Mouse (Mus musculus): Measurements from ENCODE around the gene Nupr1l. TPM values are rescaled to one million over a fixed set of nuclear protein-coding genes. Genes with fewer than 3 reads are reported as not detected.

Gene Nupr1l
- 2.6 and 3.1 TPM in 2 replicates for polyA plus RNA-seq (2015; fragmentation: Nextera tagmentation; extraction: Ambion mirVana)

DNA sequence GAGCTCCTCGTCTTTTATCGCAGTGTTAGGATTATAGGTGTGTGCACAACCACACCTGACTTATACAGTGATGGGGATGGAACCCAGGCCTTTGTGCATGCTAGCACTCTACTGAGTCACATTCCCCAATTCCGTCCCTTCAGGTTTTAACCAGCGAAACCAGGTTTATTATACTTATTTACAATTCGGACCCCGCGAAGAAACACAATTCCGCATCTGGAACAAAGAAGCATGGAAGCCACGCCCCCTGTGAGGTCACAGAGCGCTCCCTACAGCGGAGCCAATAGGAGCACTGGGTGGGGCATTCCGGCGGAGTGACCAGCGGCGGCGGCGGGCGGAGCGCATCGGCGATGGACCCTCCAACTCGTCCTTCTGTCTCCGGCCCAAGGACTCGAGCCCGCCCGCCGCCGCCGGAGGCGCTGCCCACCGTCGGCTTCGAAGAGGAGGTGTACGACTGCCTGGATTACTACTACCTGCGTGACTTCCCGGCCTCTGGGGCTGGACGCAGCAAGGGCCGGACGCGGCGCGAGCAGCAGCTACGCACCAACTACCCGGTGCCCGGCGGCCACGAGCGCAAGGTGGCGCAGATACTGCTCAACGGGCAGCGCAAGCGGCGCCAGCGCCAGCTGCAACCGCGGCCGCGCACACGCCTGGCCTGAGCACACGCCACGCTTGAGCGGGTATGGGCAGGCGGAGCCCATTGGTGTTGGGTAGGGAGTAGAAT lies at the start of gene Nupr1l:
Nupr1l (plus strand) TSS at position 299 of the 724 bp plus-strand sequence.
- ATAC-seq (ENCODE audit: low read depth) = peak; percentile 99
- peak within 1 kb of the TSS; percentile 86 for H3K9ac ChIP-seq (ENCODE audit: low read length)
- WGBS = under 1% methylated on average over 60 of the region's 63 CpGs

DNA sequence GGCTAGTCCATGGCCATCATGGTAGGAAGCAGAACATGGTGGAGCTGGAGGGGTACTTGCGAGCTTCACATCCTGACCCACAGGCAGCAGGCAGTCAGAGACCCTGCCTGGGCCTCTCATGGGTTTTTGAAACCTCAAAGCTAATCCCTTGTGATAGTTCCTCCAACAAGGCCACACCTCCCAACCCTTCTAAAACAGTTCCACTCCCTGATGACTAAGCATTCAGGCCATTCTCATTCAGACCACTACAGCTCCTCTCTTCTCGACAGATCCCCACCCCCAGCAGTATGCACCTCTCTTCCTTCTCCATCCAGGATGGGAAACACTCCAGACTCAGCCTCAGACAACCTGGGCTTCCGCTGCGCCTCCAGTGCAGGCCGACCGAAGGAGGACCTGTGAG lies 46.0 kb upstream of the Nupr1l start:
- H3K4me3 ChIP-seq (ENCODE audit: low read length) = no peak overlapping the region
- H3K27ac ChIP-seq (ENCODE audit: low read length) = no peak overlapping the region
- WGBS = 92% methylated on average over 6 of the region's 6 CpGs
- no peak overlapping the region for H3K9ac ChIP-seq (ENCODE audit: low read length)
- H3K9me3 ChIP-seq (ENCODE audit: control insufficient read depth, low read length) = no peaks in the 10 kb centered on the region
- ATAC-seq (ENCODE audit: low read depth) = no peak
- no peaks in the 10 kb centered on the region for H3K27me3 ChIP-seq (ENCODE audit: control insufficient read depth, insufficient read depth, low read depth, low read length)
- no peak overlapping the region for H3K4me2 ChIP-seq (ENCODE audit: low read depth, low read length)
- H3K36me3 ChIP-seq (ENCODE audit: control insufficient read depth, insufficient read depth, low read length) = peaks cover 17% of the 10 kb centered on the region
- no peaks in the 10 kb centered on the region for H3K4me1 ChIP-seq (replicated peaks; ENCODE audit: control insufficient read depth, insufficient read depth, low read length)

More for the DNA sequence above, at the start of gene Nupr1l:
- H3K27ac ChIP-seq (ENCODE audit: low read length) = peak within 1 kb of the TSS; percentile 78
- H3K9me3 ChIP-seq (ENCODE audit: control insufficient read depth, low read length) = no peaks in the 10 kb centered on the region
- H3K4me3 ChIP-seq (ENCODE audit: low read length) = peak within 1 kb of the TSS; percentile 76
- H3K4me1 ChIP-seq (replicated peaks; ENCODE audit: control insufficient read depth, insufficient read depth, low read length) = peaks cover 12% of the 10 kb centered on the region
- peak within 1 kb of the TSS; percentile 94 for H3K4me2 ChIP-seq (ENCODE audit: low read depth, low read length)
- no peaks in the 10 kb centered on the region for H3K36me3 ChIP-seq (ENCODE audit: control insufficient read depth, insufficient read depth, low read length)
- H3K27me3 ChIP-seq (ENCODE audit: control insufficient read depth, insufficient read depth, low read depth, low read length) = no peaks in the 10 kb centered on the region

DNA sequence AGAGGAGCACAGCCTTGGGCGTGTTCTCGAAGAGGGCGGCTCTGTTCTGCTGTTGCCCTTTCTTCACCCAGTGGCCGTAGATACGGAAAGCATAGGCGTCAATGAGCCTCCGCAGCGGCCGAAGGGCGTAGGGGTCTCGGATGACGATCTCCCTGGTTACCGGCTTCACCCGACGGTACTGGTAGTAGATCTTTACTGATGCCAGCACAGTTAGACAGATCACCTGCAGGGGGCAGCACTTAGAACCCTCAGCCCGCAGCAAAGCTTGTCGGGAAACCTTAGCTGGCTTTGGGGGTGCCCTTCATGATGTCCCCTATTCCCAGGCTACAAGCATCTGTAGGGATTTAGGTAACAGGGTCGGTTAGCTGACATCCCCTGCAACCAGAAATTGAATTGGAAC lies 43.9 kb upstream of the Nupr1l start:
- Histone ChIP-seq H3K4me3 (ENCODE audit: low read length) (no peak overlapping the region), H3K4me2 (ENCODE audit: low read depth, low read length) (0 out of 2 replicates have a peak overlapping the region, but pooled peaks have one; percentile 25)

DNA sequence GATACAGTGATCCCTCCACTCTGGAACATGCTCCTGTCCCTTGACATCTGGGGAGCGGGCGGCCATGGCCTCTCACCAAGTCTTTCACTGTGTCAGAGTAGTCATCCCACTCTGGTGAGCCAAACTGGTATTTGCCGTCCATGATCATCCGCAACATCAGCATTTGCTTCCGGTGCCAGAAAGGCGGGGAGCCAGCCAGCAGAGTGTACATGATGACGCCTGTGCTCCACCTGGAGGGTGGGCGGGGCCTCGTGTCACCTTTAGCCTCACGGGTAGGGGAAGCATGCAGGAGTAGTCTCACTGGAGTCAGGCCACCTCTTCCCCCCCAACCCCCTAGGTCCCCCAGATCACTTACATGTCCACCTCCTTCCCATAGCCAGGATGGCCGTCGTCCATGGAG lies 42.5 kb upstream of the Nupr1l start:
- Histone ChIP-seq H3K27me3 (ENCODE audit: control insufficient read depth, insufficient read depth, low read depth, low read length) (no peaks in the 10 kb centered on the region), H3K9ac (ENCODE audit: low read length) (no peak overlapping the region), H3K36me3 (ENCODE audit: control insufficient read depth, insufficient read depth, low read length) (peaks cover 2% of the 10 kb centered on the region; the same call in 1 of the 2 replicates), H3K4me2 (ENCODE audit: low read depth, low read length) (no peak overlapping the region), H3K27ac (ENCODE audit: low read length) (no peak overlapping the region), H3K4me1 (replicated peaks; ENCODE audit: control insufficient read depth, insufficient read depth, low read length) (no peaks in the 10 kb centered on the region), H3K4me3 (ENCODE audit: low read length) (no peak overlapping the region), H3K9me3 (ENCODE audit: control insufficient read depth, low read length) (no peaks in the 10 kb centered on the region)
- WGBS = 70% methylated on average over 12 of the region's 12 CpGs
- ATAC-seq (ENCODE audit: low read depth) = no peak

More for the DNA sequence above, 43.9 kb upstream of the Nupr1l start:
- H3K4me1 ChIP-seq (replicated peaks; ENCODE audit: control insufficient read depth, insufficient read depth, low read length) = no peaks in the 10 kb centered on the region
- no peaks in the 10 kb centered on the region for H3K27me3 ChIP-seq (ENCODE audit: control insufficient read depth, insufficient read depth, low read depth, low read length)
- H3K9me3 ChIP-seq (ENCODE audit: control insufficient read depth, low read length) = no peaks in the 10 kb centered on the region
- 8% methylated on average over 18 of the region's 18 CpGs for WGBS
- H3K9ac ChIP-seq (ENCODE audit: low read length) = no peak overlapping the region; the same call in 1 of the 2 replicates
- no peak for ATAC-seq (ENCODE audit: low read depth)
- peaks cover 10% of the 10 kb centered on the region for H3K36me3 ChIP-seq (ENCODE audit: control insufficient read depth, insufficient read depth, low read length)
- no peak overlapping the region for H3K27ac ChIP-seq (ENCODE audit: low read length)

DNA sequence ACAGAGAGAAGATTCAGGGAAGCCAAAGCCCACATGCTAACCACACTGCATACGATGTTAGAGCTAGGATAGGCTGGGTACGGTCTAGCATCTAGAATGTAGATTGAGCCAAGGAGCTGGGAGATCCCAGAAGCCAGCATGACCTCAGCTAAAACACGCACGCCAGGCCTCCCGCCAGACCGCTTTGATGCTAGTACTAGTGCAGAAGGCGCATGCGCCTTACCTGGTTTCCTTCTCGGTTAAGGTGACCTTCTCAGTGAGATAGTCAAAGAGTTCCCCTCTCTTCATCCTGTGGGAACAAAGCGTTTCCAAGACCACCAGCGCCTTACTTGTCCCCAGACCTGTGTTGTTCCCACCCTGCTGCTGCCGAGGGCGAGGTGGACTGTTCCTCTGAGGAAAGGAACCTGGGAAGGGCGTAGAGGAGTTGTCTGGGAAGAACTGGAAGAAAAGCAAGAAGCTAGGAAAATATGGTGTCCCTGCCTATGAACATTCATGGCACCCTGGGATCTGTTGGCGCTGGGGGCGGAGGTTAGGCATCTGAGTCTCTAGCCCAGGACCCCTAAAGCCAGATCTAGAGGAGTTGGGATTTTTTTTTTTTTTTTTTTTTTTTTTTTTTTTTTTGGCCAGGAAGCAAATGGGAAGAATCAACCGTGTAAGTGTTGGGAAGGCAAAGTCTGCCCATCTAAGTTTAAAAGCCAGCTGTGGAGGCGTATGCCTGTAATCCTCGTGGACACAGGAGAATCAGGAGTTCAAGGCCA lies 38.9 kb upstream of the Nupr1l start:
- H3K27ac ChIP-seq (ENCODE audit: low read length) = no peak overlapping the region
- H3K4me1 ChIP-seq (replicated peaks; ENCODE audit: control insufficient read depth, insufficient read depth, low read length) = no peaks in the 10 kb centered on the region
- ATAC-seq (ENCODE audit: low read depth) = no peak
- H3K9ac ChIP-seq (ENCODE audit: low read length) = no peak overlapping the region
- no peak overlapping the region for H3K4me3 ChIP-seq (ENCODE audit: low read length)
- H3K9me3 ChIP-seq (ENCODE audit: control insufficient read depth, low read length) = no peaks in the 10 kb centered on the region
- no peaks in the 10 kb centered on the region for H3K36me3 ChIP-seq (ENCODE audit: control insufficient read depth, insufficient read depth, low read length)
- no peak overlapping the region for H3K4me2 ChIP-seq (ENCODE audit: low read depth, low read length)
- 85% methylated on average over 19 of the region's 19 CpGs for WGBS
- no peaks in the 10 kb centered on the region for H3K27me3 ChIP-seq (ENCODE audit: control insufficient read depth, insufficient read depth, low read depth, low read length)

DNA sequence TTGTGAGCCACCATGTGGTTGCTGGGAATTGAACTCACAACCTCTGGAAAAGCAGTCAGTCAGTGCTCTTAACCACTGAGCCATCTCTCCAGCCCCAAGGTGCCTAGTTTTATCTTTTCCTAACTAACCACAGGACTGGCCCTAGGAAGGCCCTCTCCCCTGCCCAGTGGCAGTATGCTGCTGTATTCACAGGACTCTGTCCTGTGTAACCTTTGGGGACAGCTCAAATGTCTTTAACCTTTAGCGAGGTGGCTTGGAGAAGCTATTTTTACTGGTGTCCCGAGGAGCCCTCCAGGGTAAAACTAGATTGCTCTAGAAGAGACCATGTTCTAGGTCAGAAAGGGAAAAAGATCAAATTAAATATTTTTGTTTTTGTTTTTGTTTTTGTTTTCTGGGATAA lies 37.1 kb upstream of the Nupr1l start:
- Histone ChIP-seq H3K36me3 (ENCODE audit: control insufficient read depth, insufficient read depth, low read length) (no peaks in the 10 kb centered on the region), H3K9me3 (ENCODE audit: control insufficient read depth, low read length) (no peaks in the 10 kb centered on the region), H3K4me3 (ENCODE audit: low read length) (no peak overlapping the region), H3K27ac (ENCODE audit: low read length) (no peak overlapping the region), H3K4me2 (ENCODE audit: low read depth, low read length) (no peak overlapping the region), H3K4me1 (replicated peaks; ENCODE audit: control insufficient read depth, insufficient read depth, low read length) (no peaks in the 10 kb centered on the region), H3K27me3 (ENCODE audit: control insufficient read depth, insufficient read depth, low read depth, low read length) (no peaks in the 10 kb centered on the region), H3K9ac (ENCODE audit: low read length) (no peak overlapping the region)
- ATAC-seq (ENCODE audit: low read depth) = no peak
- 80% methylated on average over 2 of the region's 2 CpGs for WGBS

DNA sequence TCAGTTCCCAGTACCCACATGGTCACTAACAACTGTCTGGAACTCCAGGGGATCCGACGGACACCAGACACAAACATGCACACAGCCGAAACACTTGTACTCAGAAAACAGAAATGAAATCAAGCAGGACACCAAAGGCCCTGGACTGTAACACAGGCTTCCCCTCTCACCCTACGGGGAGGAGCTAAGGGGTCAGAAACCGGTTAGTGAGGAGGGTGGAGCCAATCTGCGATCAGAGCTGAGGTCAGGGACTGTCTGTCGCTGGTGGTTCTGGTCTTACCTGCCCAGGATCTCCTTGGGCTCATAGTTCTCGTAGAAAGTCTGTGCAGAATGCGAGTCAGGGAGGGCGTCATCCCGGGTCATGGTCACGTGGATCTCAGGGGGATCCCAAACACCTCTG lies 34.4 kb upstream of the Nupr1l start:
- H3K4me3 ChIP-seq (ENCODE audit: low read length) = no peak overlapping the region
- H3K36me3 ChIP-seq (ENCODE audit: control insufficient read depth, insufficient read depth, low read length) = no peaks in the 10 kb centered on the region
- no peak overlapping the region for H3K4me2 ChIP-seq (ENCODE audit: low read depth, low read length)
- H3K4me1 ChIP-seq (replicated peaks; ENCODE audit: control insufficient read depth, insufficient read depth, low read length) = no peaks in the 10 kb centered on the region
- no peak overlapping the region for H3K27ac ChIP-seq (ENCODE audit: low read length)
- ATAC-seq (ENCODE audit: low read depth) = no peak
- H3K9me3 ChIP-seq (ENCODE audit: control insufficient read depth, low read length) = peaks cover 3% of the 10 kb centered on the region
- H3K27me3 ChIP-seq (ENCODE audit: control insufficient read depth, insufficient read depth, low read depth, low read length) = no peaks in the 10 kb centered on the region
- H3K9ac ChIP-seq (ENCODE audit: low read length) = no peak overlapping the region
- 77% methylated on average over 12 of the region's 12 CpGs for WGBS

DNA sequence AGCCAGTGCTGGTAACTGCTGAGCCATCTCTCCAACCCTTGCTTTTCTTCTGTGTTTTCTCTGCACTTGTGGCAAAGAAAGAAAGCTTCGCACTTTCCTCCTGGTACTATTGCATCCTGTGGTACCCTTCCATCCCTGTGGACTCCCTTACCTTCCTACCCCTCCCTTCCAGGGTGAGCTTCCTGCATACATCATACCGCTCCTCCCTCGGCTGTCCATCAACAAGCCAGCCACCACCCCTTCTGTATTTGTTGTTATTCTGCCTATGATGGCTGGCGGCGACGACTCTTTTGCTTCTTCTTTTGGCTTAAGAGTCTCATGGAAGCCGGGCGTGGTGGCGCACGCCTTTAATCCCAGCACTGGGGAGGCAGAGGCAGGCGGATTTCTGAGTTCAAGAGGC lies 33.2 kb upstream of the Nupr1l start:
- Histone ChIP-seq H3K4me2 (ENCODE audit: low read depth, low read length) (no peak overlapping the region), H3K27me3 (ENCODE audit: control insufficient read depth, insufficient read depth, low read depth, low read length) (no peaks in the 10 kb centered on the region), H3K9me3 (ENCODE audit: control insufficient read depth, low read length) (peaks cover 3% of the 10 kb centered on the region), H3K4me1 (replicated peaks; ENCODE audit: control insufficient read depth, insufficient read depth, low read length) (no peaks in the 10 kb centered on the region), H3K4me3 (ENCODE audit: low read length) (no peak overlapping the region), H3K9ac (ENCODE audit: low read length) (no peak overlapping the region), H3K36me3 (ENCODE audit: control insufficient read depth, insufficient read depth, low read length) (no peaks in the 10 kb centered on the region), H3K27ac (ENCODE audit: low read length) (no peak overlapping the region)
- no peak for ATAC-seq (ENCODE audit: low read depth)
- WGBS = 72% methylated on average over 11 of the region's 11 CpGs

DNA sequence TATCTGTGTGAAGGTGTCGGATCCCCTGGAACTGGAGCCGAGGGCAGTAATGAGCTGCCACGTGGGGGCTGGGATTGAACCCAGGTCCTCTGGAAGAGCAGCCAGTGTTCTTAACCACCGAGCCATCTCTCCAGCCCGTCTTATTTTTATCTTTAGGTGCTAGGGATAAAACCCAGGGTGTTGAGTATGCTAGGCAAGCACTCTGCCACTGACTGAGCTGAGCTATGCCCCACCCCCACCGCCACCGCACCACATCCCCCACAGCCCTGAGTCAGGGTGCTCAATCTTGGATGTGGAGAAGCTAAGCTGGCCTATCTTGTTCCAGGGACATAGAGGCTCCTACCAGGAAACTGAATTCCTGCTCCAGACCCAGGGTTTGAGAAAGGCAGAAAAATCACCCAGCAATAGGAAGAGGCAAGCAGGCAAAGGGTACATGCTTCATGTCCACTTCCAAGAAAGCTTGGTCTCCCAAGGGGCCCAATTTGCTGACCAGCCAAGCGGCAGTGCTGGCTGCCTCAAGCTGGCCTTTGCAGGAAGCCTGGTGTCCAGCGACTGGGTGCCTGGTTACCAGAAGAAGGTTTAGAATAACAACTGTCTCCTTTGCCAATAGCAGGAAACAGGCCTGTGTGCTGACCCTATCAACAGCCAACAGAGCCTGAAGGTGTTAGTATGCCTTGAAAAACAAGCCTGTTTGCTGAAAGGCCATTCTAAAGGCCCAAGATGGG lies 30.4 kb upstream of the Nupr1l start:
- no peak for ATAC-seq (ENCODE audit: low read depth)
- Histone ChIP-seq H3K27ac (ENCODE audit: low read length) (no peak overlapping the region), H3K4me2 (ENCODE audit: low read depth, low read length) (no peak overlapping the region), H3K9me3 (ENCODE audit: control insufficient read depth, low read length) (peaks cover 3% of the 10 kb centered on the region), H3K36me3 (ENCODE audit: control insufficient read depth, insufficient read depth, low read length) (peaks cover 18% of the 10 kb centered on the region), H3K27me3 (ENCODE audit: control insufficient read depth, insufficient read depth, low read depth, low read length) (no peaks in the 10 kb centered on the region), H3K4me3 (ENCODE audit: low read length) (no peak overlapping the region), H3K4me1 (replicated peaks; ENCODE audit: control insufficient read depth, insufficient read depth, low read length) (no peaks in the 10 kb centered on the region), H3K9ac (ENCODE audit: low read length) (no peak overlapping the region)
- 66% methylated on average over 9 of the region's 9 CpGs for WGBS

Data from lung, embryonic 16.5 days (tissue).